In the genomic region with DNA sequence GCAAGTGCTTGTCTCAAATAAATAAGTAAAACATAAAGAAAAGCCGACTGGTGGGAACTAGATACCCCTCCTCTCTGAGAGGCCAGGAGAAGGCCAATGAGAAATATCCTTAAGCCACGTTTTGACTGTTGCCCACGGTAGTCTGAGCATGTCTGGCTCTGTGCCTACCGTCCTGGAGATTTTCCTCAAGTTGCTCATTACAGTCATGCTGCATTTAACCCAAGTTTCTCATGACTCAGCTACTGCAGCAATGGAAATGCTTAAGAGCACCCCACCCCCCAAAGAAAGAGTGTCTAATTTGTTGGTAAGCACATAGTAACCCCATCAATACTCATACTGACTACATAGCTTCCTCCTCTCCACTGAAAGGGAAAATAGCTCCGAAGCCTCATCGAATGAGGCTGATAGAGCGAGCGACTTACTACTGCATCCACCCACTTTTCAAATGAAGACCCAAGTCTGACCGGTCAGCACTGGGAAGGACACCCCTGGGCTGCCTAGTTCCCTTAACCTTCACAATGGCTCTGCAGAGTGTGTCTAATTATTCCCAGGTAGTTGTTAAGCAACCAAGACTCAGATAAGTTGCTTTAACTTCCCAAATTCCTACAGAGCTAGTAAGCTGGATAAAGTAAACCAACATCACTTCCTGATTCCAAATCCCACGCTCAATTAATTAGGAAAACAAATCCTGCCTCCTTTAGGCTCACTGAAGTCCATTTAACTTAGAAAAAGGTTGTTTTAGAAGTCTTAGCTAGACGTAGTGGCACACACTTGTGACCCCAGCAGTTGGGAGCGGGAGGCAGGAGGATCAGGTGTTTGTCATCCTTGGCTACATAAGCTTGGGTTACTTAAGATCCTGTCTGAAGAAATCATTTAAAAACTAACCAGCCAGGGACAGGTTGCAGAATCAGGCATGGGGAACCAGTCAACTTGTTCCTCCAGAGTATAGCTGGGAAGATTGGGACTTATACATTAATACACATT, we compare ENCODE assay signal across 16 mouse cellular contexts. TPM values are rescaled to one million over a fixed set of nuclear protein-coding genes. Genes with fewer than 3 reads are reported as not detected.
DNase-seq lines count a peak whose midpoint lies in the region; ATAC-seq lines count a peak whose summit lies in the region.
"Had no signal": no experiment of that assay in that cellular context is flagged by ENCODE, and none has a peak within 500 bp of the region (broad histone marks: within the 10 kb centered on the region; RNA-seq: fewer than 3 reads in every experiment).

No protein-coding gene starts in this region.

- no peaks in the 10 kb centered on the region for H3K27me3 ChIP-seq in lung, embryonic 15.5 days

- no peak overlapping the region for H3K4me3 ChIP-seq in lung, embryonic 15.5 days
- H3K4me3 ChIP-seq: forebrain, embryonic 10.5 days had no signal

- no peaks in the 10 kb centered on the region for H3K36me3 ChIP-seq in lung, embryonic 15.5 days

- no peaks in the 10 kb centered on the region for H3K9me3 ChIP-seq in lung, embryonic 15.5 days
- H3K9me3 ChIP-seq: forebrain, embryonic 10.5 days had no signal

- 0 out of 2 replicates have a peak overlapping the region, but pooled peaks have one; percentile 31 for H3K27ac ChIP-seq in lung, embryonic 15.5 days
- H3K27ac ChIP-seq: forebrain, embryonic 10.5 days had no signal

- 66% methylated on average over 12 of the region's 12 CpGs for WGBS in lung, embryonic 15.5 days

- H3K4me1 ChIP-seq in lung, embryonic 15.5 days: peaks cover 37% of the 10 kb centered on the region
- H3K4me1 ChIP-seq: forebrain, embryonic 10.5 days had no signal

- intact Hi-C loops in gastrocnemius, postnatal 14 days (cut with DNase I; ENCODE audit: low total_unique reads): loop anchor here (10.0 kb wide), 1 partner anchor 123 kb away; no protein-coding TSS in a partner anchor

- ATAC-seq in lung, embryonic 15.5 days (ENCODE audit: borderline replicate concordance, extremely low read depth, low FRiP score, low TSS enrichment): no peak
- ATAC-seq: CD4-positive, CD25-positive, alpha-beta regulatory T cell, adult 4 months; liver, postnatal 0 days had no signal

- DNase-seq in lung, postnatal 4 days: no peak
- DNase-seq in brain, adult 2 months (ENCODE audit: low read depth, low spot score): peak; percentile 54
- peak; percentile 32 to 33 for DNase-seq in kidney, adult 8-10 months
- peak; percentile 45 to 56 for DNase-seq in kidney, postnatal 36 days
- no peak for DNase-seq in thymus, postnatal 0 days (ENCODE audit: low spot score)
- DNase-seq in testis, postnatal 10 days (ENCODE audit: low spot score): no peak
- no peak for DNase-seq in gastrocnemius, postnatal 14 days
- DNase-seq: adrenal gland, postnatal 36 days; cerebellum, postnatal 25 days; heart, postnatal 14 days; liver, postnatal 0 days; retina, postnatal 1 day; thymus, postnatal 25 days had no signal

- no peak overlapping the region for H3K9ac ChIP-seq in lung, embryonic 15.5 days
- H3K9ac ChIP-seq: liver, postnatal 0 days had no signal

- no peak overlapping the region for H3K4me2 ChIP-seq in lung, embryonic 15.5 days

RNA-seq across cellular contexts. Expression of a gene that starts 43.6 kb away (rescaled TPM):
- 51.2 and 56.5 TPM in 2 replicates for polyA plus RNA-seq in lung, embryonic 15.5 days (2015; fragmentation: Nextera tagmentation; extraction: Ambion mirVana)
- polyA plus RNA-seq in thymus, postnatal 0 days (2015; fragmentation: Nextera tagmentation; extraction: Ambion mirVana): 83.7 and 93.0 TPM in 2 replicates
- total RNA-seq in gastrocnemius, postnatal 14 days (2021): 1 to 10 TPM; 3.1 to 3.7 TPM

RNA-seq across cellular contexts. Expression of a gene that starts 47.9 kb away (rescaled TPM):
- 9.2 and 10.0 TPM in 2 replicates for polyA plus RNA-seq in lung, embryonic 15.5 days (2015; fragmentation: Nextera tagmentation; extraction: Ambion mirVana)
- 14.5 and 16.8 TPM in 2 replicates for polyA plus RNA-seq in thymus, postnatal 0 days (2015; fragmentation: Nextera tagmentation; extraction: Ambion mirVana)
- 1 to 10 TPM; 4.0 to 4.4 TPM for total RNA-seq in gastrocnemius, postnatal 14 days (2021)

Comparison
In these comparisons a context has a peak if more than half of its experiments do, and no peak if none do; other contexts are left out.
1. DNase-seq: peak in brain, adult 2 months (single experiment), kidney, adult 8-10 months (2 of 2) and kidney, postnatal 36 days (2 of 2); none in lung, postnatal 4 days (0 of 2), thymus, postnatal 0 days (single experiment), testis, postnatal 10 days (single experiment) and gastrocnemius, postnatal 14 days (single experiment).